Mouse (Mus musculus) midbrain, embryonic 15.5 days (tissue): ENCODE measurements at regions not wholly inside any gene's neighbourhood (a gene's known extent, or its start where the extent isn't known, plus 50 kb on each side); places are given as distances from the start of the nearest gene placed in this dataset.
A peak's percentile ranks its signal among the peaks of the same experiment; 100 is the strongest.
"Not testable (repeated sequence)": the region's sequence is repeated elsewhere in the genome, so short reads cannot be mapped to it uniquely, and the experiment has no call there.

Experiments
- ATAC-seq: fragments of 200-750 bp; cut with Nextera tagmentation; replicated peaks from 2 replicates; pipeline ENCODE4 v1.8.0; 2017; ENCODE audit warnings: moderate TSS enrichment
- H3K27ac ChIP-seq: fragments of 300-500 bp; sonication (generic); 2 replicates; pipeline ENCODE4 v1.5.1; 2015; ENCODE audit warnings: mild to moderate bottlenecking, inconsistent platforms
- H3K27me3 ChIP-seq: fragments of 300-500 bp; sonication (generic); replicated peaks from 2 replicates; pipeline ENCODE4 v1.6.1; 2015; ENCODE audit warnings: inconsistent platforms
- H3K36me3 ChIP-seq: fragments of 300-500 bp; sonication (generic); replicated peaks from 2 replicates; pipeline ENCODE4 v1.6.1; 2015; ENCODE audit warnings: inconsistent platforms
- H3K4me1 ChIP-seq: fragments of 300-500 bp; sonication (generic); 2 replicates; pipeline ENCODE4 v1.6.1; 2015; ENCODE audit warnings: inconsistent platforms
- H3K4me2 ChIP-seq: fragments of 300-500 bp; sonication (generic); 2 replicates; pipeline ENCODE4 v1.6.1; 2015; ENCODE audit warnings: inconsistent platforms, mild to moderate bottlenecking, moderate library complexity
- H3K4me3 ChIP-seq: fragments of 300-500 bp; sonication (generic); 2 replicates; pipeline ENCODE4 v1.5.1; 2015; ENCODE audit warnings: mild to moderate bottlenecking, inconsistent platforms
- H3K9ac ChIP-seq: fragments of 300-500 bp; sonication (generic); 2 replicates; pipeline ENCODE4 v1.6.1; 2015; ENCODE audit warnings: mild to moderate bottlenecking, inconsistent platforms
- H3K9me3 ChIP-seq: fragments of 300-500 bp; sonication (generic); 2 replicates; pipeline ENCODE4 v1.6.1; 2016; ENCODE audit warnings: inconsistent platforms
- WGBS: fragments of 180-500 bp; shearing (Covaris S2); methylation state at CpG from one replicate; pipeline ENCODE4 v1.1.7; 2015; ENCODE audit warnings: mixed read lengths; 5-methylcytosine and 5-hydroxymethylcytosine counted together

DNA sequence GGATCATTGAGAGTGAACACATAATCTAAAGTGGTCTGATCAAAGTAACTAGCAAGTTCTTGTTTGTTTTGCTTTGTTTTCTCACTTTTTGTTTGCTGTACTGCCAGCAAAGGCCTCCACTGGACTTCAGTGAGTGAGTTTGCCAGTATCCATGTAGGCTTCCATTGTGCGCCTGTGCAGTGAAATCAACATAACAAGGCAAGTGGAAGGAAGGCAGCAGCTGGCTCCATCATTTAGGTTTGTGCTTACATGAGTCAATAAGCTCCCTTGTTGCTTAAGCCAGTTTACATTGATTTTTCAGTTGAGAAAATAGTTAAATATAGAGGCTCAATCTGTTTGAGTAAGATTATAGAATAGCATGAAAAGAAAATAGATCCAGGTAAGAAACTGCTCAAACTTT lies 1255.7 kb upstream of the Nudt12 start:
- Histone ChIP-seq H3K27ac (no peak overlapping the region), H3K4me1 (no peaks in the 10 kb centered on the region), H3K4me2 (no peak overlapping the region), H3K9ac (no peak overlapping the region), H3K27me3 (no peaks in the 10 kb centered on the region), H3K36me3 (no peaks in the 10 kb centered on the region), H3K9me3 (no peaks in the 10 kb centered on the region), H3K4me3 (no peak overlapping the region)
- ATAC-seq, result no peak
- WGBS, result 71% methylated on average over 1 of the region's 1 CpGs

DNA sequence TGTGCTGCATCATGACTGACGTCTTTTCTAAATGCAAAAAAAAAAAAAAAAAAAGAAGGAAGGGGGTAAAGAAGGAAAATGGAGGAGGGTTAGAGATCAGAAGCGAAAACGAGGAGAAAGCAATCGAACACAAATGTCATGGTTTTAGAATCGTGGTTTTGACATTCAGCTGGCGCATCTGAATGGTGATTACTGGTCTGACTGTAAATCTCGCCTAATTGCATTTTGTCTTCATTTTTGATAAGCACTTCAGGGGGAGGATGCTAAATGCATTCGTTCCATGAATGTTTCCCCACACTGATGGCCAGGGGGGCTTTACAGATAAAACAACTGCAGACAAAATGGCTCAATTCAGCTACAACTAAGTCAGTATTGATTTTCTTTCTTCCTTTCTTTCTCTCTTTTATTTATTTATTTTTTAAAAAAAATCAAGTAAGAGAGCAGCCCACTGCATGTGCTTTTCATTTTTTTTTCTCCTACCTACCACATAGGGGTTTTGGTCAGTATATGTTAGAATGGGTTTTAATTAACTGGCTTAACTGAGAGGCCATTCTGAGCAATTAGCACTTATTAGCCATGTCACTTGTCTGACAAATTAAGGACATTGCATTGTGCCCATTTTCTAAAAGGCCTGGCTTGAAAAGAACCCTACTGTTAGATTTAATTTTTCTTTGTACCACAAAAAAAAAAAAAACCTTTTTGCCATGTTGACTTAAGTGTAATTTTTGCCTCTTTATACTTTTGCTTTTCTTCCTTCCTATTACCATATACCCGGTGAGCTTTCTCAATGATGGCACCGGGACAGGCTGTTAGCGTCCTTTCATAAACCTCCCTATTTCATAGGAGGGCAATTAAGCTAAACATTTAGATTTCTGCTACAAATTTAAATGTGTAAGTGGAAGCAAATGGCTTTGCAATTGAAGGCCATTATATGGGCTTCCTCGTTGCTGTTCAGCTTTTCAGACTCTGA lies 1254.4 kb upstream of the Nudt12 start:
- no peak overlapping the region for H3K4me3 ChIP-seq
- no peak overlapping the region for H3K27ac ChIP-seq
- no peak overlapping the region for H3K9ac ChIP-seq
- no peaks in the 10 kb centered on the region for H3K9me3 ChIP-seq
- H3K4me1 ChIP-seq, result no peaks in the 10 kb centered on the region
- no peaks in the 10 kb centered on the region for H3K27me3 ChIP-seq
- ATAC-seq, result peak; percentile 33; the same call in 1 of the 2 replicates
- no peaks in the 10 kb centered on the region for H3K36me3 ChIP-seq
- WGBS, result 61% methylated on average over 12 of the region's 12 CpGs
- no peak overlapping the region for H3K4me2 ChIP-seq

DNA sequence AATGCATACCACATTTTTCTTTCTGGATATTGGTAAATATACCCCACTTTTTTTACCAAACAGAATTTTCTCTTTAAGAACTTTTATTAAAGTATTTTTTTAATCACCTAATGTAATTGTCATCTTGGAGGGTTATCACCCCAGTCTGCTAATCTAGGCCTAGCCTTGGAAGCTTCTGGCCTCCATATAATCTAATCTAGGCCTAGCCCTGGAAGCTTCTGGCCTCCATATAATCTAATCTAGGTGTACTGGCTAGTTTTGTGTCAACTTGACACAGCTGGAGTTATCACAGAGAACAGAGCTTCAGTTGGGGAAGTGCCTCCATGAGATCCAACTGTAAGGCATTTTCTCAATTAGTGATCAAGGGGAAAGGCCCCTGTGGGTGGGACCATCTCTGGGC lies 1242.2 kb upstream of the Nudt12 start:
- not testable (repeated sequence) for H3K4me3 ChIP-seq, H3K4me1 ChIP-seq, H3K27ac ChIP-seq, ATAC-seq, H3K27me3 ChIP-seq, H3K4me2 ChIP-seq, H3K36me3 ChIP-seq, H3K9me3 ChIP-seq, H3K9ac ChIP-seq

DNA sequence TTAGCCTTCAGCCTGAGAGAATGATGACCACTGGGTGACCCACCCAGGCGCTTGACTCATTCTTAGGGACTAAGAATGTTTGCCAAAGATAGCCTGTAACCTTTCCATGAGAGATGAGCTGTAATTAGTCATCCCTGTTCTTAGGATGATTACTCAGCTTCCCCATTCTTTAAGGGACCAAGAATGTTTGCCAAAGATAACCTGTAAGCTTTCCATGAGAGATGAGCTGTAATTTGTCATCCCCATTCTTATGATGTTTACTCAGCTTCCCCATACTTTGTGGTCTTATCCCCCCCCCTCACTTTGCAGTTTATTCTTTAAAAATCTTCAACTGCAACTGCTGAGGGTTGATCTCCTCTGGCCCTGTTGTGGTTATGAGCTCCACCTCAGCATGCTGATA lies 1236.8 kb upstream of the Nudt12 start:
- ATAC-seq, result no peak
- Histone ChIP-seq H3K27ac (no peak overlapping the region), H3K4me2 (no peak overlapping the region), H3K4me3 (no peak overlapping the region), H3K9ac (no peak overlapping the region), H3K36me3 (no peaks in the 10 kb centered on the region), H3K27me3 (no peaks in the 10 kb centered on the region), H3K9me3 (no peaks in the 10 kb centered on the region), H3K4me1 (no peaks in the 10 kb centered on the region)
- WGBS, result 67% methylated on average over 1 of the region's 1 CpGs

DNA sequence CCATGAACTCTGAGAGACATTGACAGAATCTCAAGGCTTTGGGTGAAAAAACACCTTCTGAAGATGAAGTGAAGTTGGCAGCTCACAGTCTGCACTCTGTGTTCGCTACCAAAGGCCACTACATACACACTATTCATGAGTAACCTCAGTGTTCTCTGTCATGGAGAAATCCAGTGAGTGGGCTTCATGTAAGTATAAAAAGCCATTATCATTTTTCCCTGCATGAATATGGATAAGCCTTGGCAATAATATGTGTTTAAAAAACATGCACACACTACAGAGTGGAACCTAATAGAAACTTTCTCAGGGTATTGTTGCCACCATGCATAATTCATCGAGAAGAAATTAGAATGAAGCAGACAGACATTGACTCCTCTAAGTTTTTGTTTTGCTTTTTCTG lies 1221.3 kb upstream of the Nudt12 start:
- Histone ChIP-seq H3K9me3 (no peaks in the 10 kb centered on the region), H3K4me2 (no peak overlapping the region), H3K36me3 (no peaks in the 10 kb centered on the region), H3K4me1 (no peaks in the 10 kb centered on the region), H3K27me3 (no peaks in the 10 kb centered on the region), H3K4me3 (no peak overlapping the region), H3K9ac (no peak overlapping the region), H3K27ac (no peak overlapping the region)
- WGBS, result 44% methylated on average over 2 of the region's 2 CpGs
- ATAC-seq, result peak; percentile 48; the same call in 1 of the 2 replicates

DNA sequence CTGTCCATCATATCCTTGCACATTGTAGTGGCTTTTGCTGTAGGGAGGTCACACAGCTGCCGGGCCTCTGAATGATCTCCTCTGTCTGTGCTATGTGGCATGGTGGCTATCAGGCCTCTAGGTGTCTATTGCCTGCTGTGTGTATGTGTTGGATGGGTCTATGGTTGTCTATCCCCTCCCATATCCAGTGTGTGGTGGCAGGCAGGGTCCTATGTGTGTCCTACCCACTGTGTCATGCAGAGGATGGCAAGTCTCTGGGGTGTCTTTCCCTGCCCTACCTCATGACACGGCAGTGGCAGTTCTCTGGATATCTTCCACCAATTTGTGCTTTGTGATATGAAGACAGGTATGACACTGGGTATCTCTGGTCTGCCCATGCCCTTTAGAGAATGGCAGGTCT lies 1183.8 kb upstream of the Nudt12 start:
- no peak for ATAC-seq
- no peaks in the 10 kb centered on the region for H3K9me3 ChIP-seq
- 88% methylated on average over 2 of the region's 2 CpGs for WGBS

DNA sequence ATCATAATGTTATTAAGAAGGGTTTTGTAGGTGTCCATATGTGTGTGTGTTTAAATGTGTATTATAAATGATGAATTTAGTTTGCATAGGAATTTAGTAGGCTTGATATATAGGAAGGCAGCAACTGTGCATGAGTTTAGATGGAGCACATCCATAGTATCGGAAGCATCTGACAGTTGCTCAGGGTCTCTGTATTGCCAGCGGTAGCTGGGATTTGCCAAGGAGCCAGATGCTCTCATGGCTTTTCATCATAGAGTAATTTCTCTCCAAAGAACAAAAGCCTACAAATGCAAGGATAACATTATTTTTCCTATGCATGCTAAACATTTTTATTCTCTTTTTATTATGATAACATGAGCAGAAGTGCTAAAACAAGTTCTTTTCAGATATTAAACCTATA lies 1168.1 kb upstream of the Nudt12 start:
- no peak overlapping the region for H3K4me3 ChIP-seq
- H3K27me3 ChIP-seq, result no peaks in the 10 kb centered on the region
- WGBS, result 89% methylated on average over 2 of the region's 2 CpGs
- no peaks in the 10 kb centered on the region for H3K36me3 ChIP-seq
- H3K4me2 ChIP-seq, result no peak overlapping the region
- no peak overlapping the region for H3K9ac ChIP-seq
- no peak overlapping the region for H3K27ac ChIP-seq
- H3K9me3 ChIP-seq, result no peaks in the 10 kb centered on the region
- no peaks in the 10 kb centered on the region for H3K4me1 ChIP-seq
- no peak for ATAC-seq

More for the DNA sequence above, 1183.8 kb upstream of the Nudt12 start:
- no peak overlapping the region for H3K4me2 ChIP-seq
- no peak overlapping the region for H3K4me3 ChIP-seq
- no peak overlapping the region for H3K9ac ChIP-seq
- H3K27me3 ChIP-seq, result no peaks in the 10 kb centered on the region
- no peaks in the 10 kb centered on the region for H3K36me3 ChIP-seq
- no peaks in the 10 kb centered on the region for H3K4me1 ChIP-seq
- no peak overlapping the region for H3K27ac ChIP-seq

DNA sequence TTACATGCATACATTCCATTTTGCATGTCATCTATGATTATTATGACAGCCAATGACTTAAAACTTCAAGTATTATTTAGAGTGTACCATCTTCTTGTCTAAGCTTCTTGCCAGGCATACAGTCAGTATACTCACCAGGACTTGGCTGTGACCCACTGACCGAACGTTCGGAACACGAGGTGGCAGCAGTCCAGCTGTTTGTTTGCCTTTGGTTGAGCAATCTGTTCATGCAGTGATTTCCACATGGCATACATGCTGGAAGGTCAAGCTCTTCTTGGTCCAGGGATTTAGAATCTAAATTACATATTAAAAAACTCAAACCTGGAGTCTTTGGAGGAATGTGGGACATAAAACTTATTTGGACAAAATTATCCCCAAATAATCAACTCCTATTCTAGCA lies 1167.5 kb upstream of the Nudt12 start:
- Histone ChIP-seq H3K36me3 (no peaks in the 10 kb centered on the region), H3K4me1 (no peaks in the 10 kb centered on the region), H3K4me3 (no peak overlapping the region), H3K27me3 (no peaks in the 10 kb centered on the region), H3K27ac (no peak overlapping the region), H3K4me2 (no peak overlapping the region), H3K9me3 (no peaks in the 10 kb centered on the region), H3K9ac (no peak overlapping the region)
- WGBS, result 88% methylated on average over 4 of the region's 4 CpGs
- ATAC-seq, result no peak

DNA sequence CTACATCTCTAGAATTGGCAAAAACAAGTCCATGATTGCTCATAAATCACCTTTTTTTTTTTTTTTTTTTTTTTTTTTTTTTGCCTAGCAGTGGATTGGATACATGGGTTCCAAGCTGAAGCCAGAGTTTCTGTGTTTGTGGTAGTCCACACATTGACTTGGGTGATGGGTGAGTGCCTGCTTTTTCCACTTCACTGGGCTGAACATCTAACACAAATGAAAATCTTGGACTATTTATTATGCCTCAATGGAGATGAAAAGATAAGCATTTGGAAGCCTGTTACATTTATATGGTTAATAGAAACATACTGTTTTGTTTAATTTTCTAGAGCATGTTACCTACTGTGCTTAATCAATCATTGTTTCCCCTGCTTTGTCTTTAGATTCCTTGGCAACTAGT lies 1152.4 kb upstream of the Nudt12 start:
- Histone ChIP-seq H3K9ac (no peak overlapping the region), H3K27ac (no peak overlapping the region), H3K9me3 (no peaks in the 10 kb centered on the region), H3K27me3 (no peaks in the 10 kb centered on the region), H3K4me1 (no peaks in the 10 kb centered on the region), H3K4me3 (no peak overlapping the region), H3K36me3 (no peaks in the 10 kb centered on the region), H3K4me2 (no peak overlapping the region)
- ATAC-seq, result no peak

DNA sequence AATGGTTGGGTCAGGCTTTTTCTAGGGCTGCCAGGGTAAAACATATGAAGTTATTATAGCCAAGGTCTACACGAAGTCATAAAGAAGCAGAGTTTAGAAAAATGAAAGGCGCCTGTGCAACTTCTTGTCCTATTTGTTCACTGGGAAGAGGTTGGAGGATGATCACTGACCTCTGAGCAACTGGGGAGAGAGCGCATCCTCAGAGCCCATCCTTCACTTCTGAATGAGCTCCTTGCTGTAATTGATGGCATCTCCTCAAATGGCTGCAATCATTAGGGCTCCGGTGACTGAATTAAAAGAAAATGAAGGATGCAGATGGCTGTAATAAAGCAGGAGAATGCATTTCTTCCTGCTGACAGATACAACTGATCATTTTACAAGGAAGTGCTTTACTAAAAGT lies 1117.4 kb upstream of the Nudt12 start:
- H3K27me3 ChIP-seq, result no peaks in the 10 kb centered on the region
- ATAC-seq, result no peak
- no peak overlapping the region for H3K4me2 ChIP-seq
- H3K4me3 ChIP-seq, result no peak overlapping the region
- H3K4me1 ChIP-seq, result no peaks in the 10 kb centered on the region
- no peak overlapping the region for H3K9ac ChIP-seq
- no peaks in the 10 kb centered on the region for H3K9me3 ChIP-seq
- no peak overlapping the region for H3K27ac ChIP-seq
- no peaks in the 10 kb centered on the region for H3K36me3 ChIP-seq
- WGBS, result 76% methylated on average over 4 of the region's 4 CpGs

DNA sequence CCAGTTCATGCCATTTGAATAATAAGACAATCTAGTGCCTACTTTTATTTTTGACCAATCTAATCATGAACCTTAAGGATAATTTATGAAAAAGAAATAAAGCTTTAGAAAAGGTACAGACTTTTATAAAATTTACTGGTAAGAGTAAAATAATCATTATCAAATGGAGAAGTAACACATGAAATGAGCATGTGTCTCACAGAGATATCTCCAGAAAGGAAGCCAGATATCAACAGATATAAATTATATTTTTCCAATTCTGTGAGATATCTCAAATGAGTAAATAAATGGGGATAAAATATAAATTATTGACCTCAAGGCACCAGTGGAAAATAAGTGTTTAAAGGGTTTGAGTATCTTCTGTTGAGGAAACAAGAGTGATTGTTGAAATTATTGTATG lies 1085.6 kb upstream of the Nudt12 start:
- Histone ChIP-seq H3K27me3 (no peaks in the 10 kb centered on the region), H3K4me3 (no peak overlapping the region), H3K27ac (no peak overlapping the region), H3K9me3 (no peaks in the 10 kb centered on the region), H3K4me1 (no peaks in the 10 kb centered on the region), H3K36me3 (no peaks in the 10 kb centered on the region), H3K9ac (no peak overlapping the region), H3K4me2 (no peak overlapping the region)
- ATAC-seq, result no peak
